Mouse (Mus musculus) ES-E14 (cell line): Measurements from ENCODE around the gene Ctnnd1. TPM values are rescaled to one million over a fixed set of nuclear protein-coding genes. Genes with fewer than 3 reads are reported as not detected.

ENCODE experiments used
- DNase-seq: peaks from one replicate; pipeline ENCODE4 v3.0.0-alpha.2; 2013; ENCODE audit warnings: low read depth, low spot score
- H3K27ac ChIP-seq: 2 replicates; pipeline ENCODE4 v1.5.1; 2012; ENCODE audit warnings: low read depth, mild to moderate bottlenecking, low read length, moderate library complexity, mixed read lengths; ENCODE audit not compliant: poor library complexity, insufficient read depth, severe bottlenecking
- H3K36me3 ChIP-seq: 2 replicates; pipeline ENCODE4 v1.6.1; 2012; ENCODE audit warnings: mild to moderate bottlenecking, low read length, moderate library complexity, mixed read lengths; ENCODE audit not compliant: control insufficient read depth, poor library complexity, insufficient read depth, severe bottlenecking
- H3K4me1 ChIP-seq, 2 experiments: fragments of 150-350 bp in 1 of 2; sonication (generic) in 1 of 2; 2 replicates each; pipeline ENCODE4 v1.6.1; 2012; ENCODE audit warnings: low read length in 2 of 2, mild to moderate bottlenecking in 1 of 2, mixed read lengths in 1 of 2; ENCODE audit not compliant: control insufficient read depth in 2 of 2, insufficient read depth in 2 of 2, poor library complexity in 1 of 2
- H3K4me3 ChIP-seq, 2 experiments: fragments of 150-350 bp in 1 of 2; sonication (generic) in 1 of 2; 2 replicates each; pipeline ENCODE4 v1.5.1; 2012; ENCODE audit warnings: low read length in 2 of 2, low read depth in 1 of 2, mild to moderate bottlenecking in 1 of 2, mixed read lengths in 1 of 2; ENCODE audit not compliant: insufficient read depth in 1 of 2, poor library complexity in 1 of 2, severe bottlenecking in 1 of 2
- H3K9ac ChIP-seq: 2 replicates; pipeline ENCODE4 v1.6.1; 2012; ENCODE audit warnings: low read depth, mild to moderate bottlenecking, low read length, mixed read lengths; ENCODE audit not compliant: poor library complexity, insufficient read depth, severe bottlenecking
- H3K9me3 ChIP-seq: fragments of 150-350 bp; sonication (generic); 2 replicates; pipeline ENCODE4 v1.6.1; 2012; ENCODE audit warnings: low read depth, mild to moderate bottlenecking, low read length; ENCODE audit not compliant: control insufficient read depth, insufficient read depth
- CHD2 ChIP-seq: IDR thresholded peaks from 2 replicates; pipeline ENCODE4 v1.6.1; 2014; ENCODE audit warnings: mild to moderate bottlenecking, low read depth, low read length, inconsistent platforms
- HCFC1 ChIP-seq: IDR thresholded peaks from 2 replicates; pipeline ENCODE4 v1.6.1; 2012; ENCODE audit warnings: low read length, inconsistent platforms, borderline replicate concordance; ENCODE audit not compliant: insufficient read depth
- MAFK ChIP-seq: IDR thresholded peaks from 2 replicates; pipeline ENCODE4 v1.6.1; 2014; ENCODE audit warnings: mild to moderate bottlenecking, low read depth, low read length, inconsistent platforms; ENCODE audit not compliant: insufficient read depth
- ZC3H11A ChIP-seq: IDR thresholded peaks from 2 replicates; pipeline ENCODE4 v1.6.1; 2012; ENCODE audit warnings: low read depth, mild to moderate bottlenecking, inconsistent platforms, low read length, borderline replicate concordance
- ZNF384 ChIP-seq: IDR thresholded peaks from 2 replicates; pipeline ENCODE4 v1.6.1; 2012; ENCODE audit warnings: low read depth, low read length, inconsistent platforms
- in situ Hi-C, 2 experiments: fragments of 600-800 bp; cut with MboI; formaldehyde crosslinking; loops; one replicate each; pipeline ENCODE4 v1.15.1; 2025; ENCODE audit warnings: low sequenced_read_pairs in 2 of 2, inconsistent platforms in 1 of 2; ENCODE audit not compliant: unreplicated experiment in 2 of 2
- total RNA-seq: library from RNA; depleted of rRNA; stranded (reverse); fragments of 300-350 nt; gene quantifications from 2 replicates; pipeline ENCODE4 v1.2.3, GENCODE M21; 2012

Ctnnd1 gene
- total RNA-seq, 1 experiment, result 51.5 TPM

- no peak overlapping the region for H3K9ac ChIP-seq
- H3K4me3 ChIP-seq, result peak overlapping the region; percentile 4 to 89; a peak in 3 of 4 replicates
- H3K4me1 ChIP-seq, result peaks cover 2 to 4% of the 10 kb centered on the region in 2 experiments; a peak in 3 of 4 replicates
- TF ChIP-seq MAFK (no peak), CHD2 (no peak), HCFC1 (no peak), ZNF384 (no peak), ZC3H11A (no peak)
- H3K27ac ChIP-seq, result no peak overlapping the region
- in situ Hi-C loops, result no loop called here
- DNase-seq, result no peak
- H3K36me3 ChIP-seq, result 0 out of 2 replicates have a peak, but pooled peaks cover 2% of the 10 kb centered on the region
- H3K9me3 ChIP-seq, result no peaks in the 10 kb centered on the region
Observed at GRCm38 (mm10) chr2:84648369-84648768, 2.2 kb downstream of the Ctnnd1 start.

- in situ Hi-C loops, result no loop called here
- no peak overlapping the region for H3K9ac ChIP-seq
- 0 out of 2 replicates have a peak, but pooled peaks cover 2% of the 10 kb centered on the region for H3K36me3 ChIP-seq
- no peak overlapping the region for H3K27ac ChIP-seq
- DNase-seq, result no peak
- no peaks in the 10 kb centered on the region for H3K9me3 ChIP-seq
- H3K4me1 ChIP-seq, result peaks cover 2 to 4% of the 10 kb centered on the region in 2 experiments; a peak in 3 of 4 replicates
- no peak overlapping the region for H3K4me3 ChIP-seq
- TF ChIP-seq ZNF384 (no peak), MAFK (no peak), HCFC1 (no peak), CHD2 (no peak), ZC3H11A (no peak)
Observed at GRCm38 (mm10) chr2:84647051-84647568, 3.5 kb downstream of the Ctnnd1 start.

- DNase-seq, result no peak
- Histone ChIP-seq H3K36me3 (0 out of 2 replicates have a peak, but pooled peaks cover 2% of the 10 kb centered on the region), H3K4me1 (peaks cover 2 to 4% of the 10 kb centered on the region in 2 experiments; a peak in 3 of 4 replicates), H3K4me3 (no peak overlapping the region), H3K9me3 (no peaks in the 10 kb centered on the region), H3K9ac (no peak overlapping the region), H3K27ac (no peak overlapping the region)
- in situ Hi-C loops, result no loop called here
- TF ChIP-seq CHD2 (no peak), HCFC1 (no peak), ZC3H11A (no peak), MAFK (no peak)
Observed at GRCm38 (mm10) chr2:84646138-84646537, 4.4 kb downstream of the Ctnnd1 start.

GRCm38 (mm10) chr2:84640833-84641232, 9.7 kb downstream of the Ctnnd1 start:
- no peak overlapping the region for H3K4me3 ChIP-seq
- no peak overlapping the region for H3K9ac ChIP-seq
- H3K4me1 ChIP-seq, result peaks cover 3 to 17% of the 10 kb centered on the region in 2 experiments
- no peaks in the 10 kb centered on the region for H3K36me3 ChIP-seq
- DNase-seq, result no peak
- no peak for TF ChIP-seq MAFK
- TF ChIP-seq ZNF384, result no peak
- no peak for TF ChIP-seq HCFC1
- TF ChIP-seq ZC3H11A, result no peak
- no peak for TF ChIP-seq CHD2
- H3K27ac ChIP-seq, result no peak overlapping the region
- in situ Hi-C loops, result no loop called here
- no peaks in the 10 kb centered on the region for H3K9me3 ChIP-seq
